Mouse (Mus musculus) limb, embryonic 15.5 days (tissue): Measurements from ENCODE around the gene Tfap4. TPM values are rescaled to one million over a fixed set of nuclear protein-coding genes. Genes with fewer than 3 reads are reported as not detected.
A peak's percentile ranks its signal among the peaks of the same experiment; 100 is the strongest.

Experiments
- ATAC-seq: fragments of 200-750 bp; cut with Nextera tagmentation; 2 replicates; pipeline ENCODE4 v1.8.0; 2017; ENCODE audit warnings: low read depth, moderate TSS enrichment; ENCODE audit not compliant: insufficient number of reproducible peaks, low FRiP score, low TSS enrichment
- H3K27ac ChIP-seq: fragments of 300-500 bp; sonication (generic); 2 replicates; pipeline ENCODE4 v1.5.1; 2015; ENCODE audit warnings: moderate library complexity, mild to moderate bottlenecking, inconsistent platforms
- H3K27me3 ChIP-seq: fragments of 300-500 bp; sonication (generic); 2 replicates; pipeline ENCODE4 v1.6.1; 2015; ENCODE audit warnings: inconsistent platforms
- H3K36me3 ChIP-seq: fragments of 300-500 bp; sonication (generic); 2 replicates; pipeline ENCODE4 v1.6.1; 2015; ENCODE audit warnings: inconsistent platforms
- H3K4me1 ChIP-seq: fragments of 300-500 bp; sonication (generic); 2 replicates; pipeline ENCODE4 v1.6.1; 2015; ENCODE audit warnings: inconsistent platforms
- H3K4me2 ChIP-seq: fragments of 300-500 bp; sonication (generic); 2 replicates; pipeline ENCODE4 v1.6.1; 2015; ENCODE audit warnings: mild to moderate bottlenecking, inconsistent platforms
- H3K4me3 ChIP-seq: fragments of 300-500 bp; sonication (generic); 2 replicates; pipeline ENCODE4 v1.5.1; 2015; ENCODE audit warnings: mild to moderate bottlenecking, inconsistent platforms
- H3K9ac ChIP-seq: fragments of 300-500 bp; sonication (generic); 2 replicates; pipeline ENCODE4 v1.6.1; 2015; ENCODE audit warnings: inconsistent platforms
- H3K9me3 ChIP-seq: fragments of 300-500 bp; sonication (generic); 2 replicates; pipeline ENCODE4 v1.6.1; 2016; ENCODE audit warnings: inconsistent platforms
- WGBS: fragments of 180-500 bp; shearing (Covaris S2); methylation state at CpG from one replicate; pipeline ENCODE4 v1.1.7; 2015; 5-methylcytosine and 5-hydroxymethylcytosine counted together
- polyA plus RNA-seq: library from polyadenylated mRNA; unstranded; fragments of >200 nt; fragmentation: Nextera tagmentation; extraction: Ambion mirVana; gene quantifications from 2 replicates; pipeline ENCODE4 v1.2.1, GENCODE M21; 2015

Gene Tfap4
- polyA plus RNA-seq, 1 experiment from 2014 or later: 20.4 TPM

GRCm38 (mm10) chr16:4522879-4523278 lies 36.8 kb downstream of the Tfap4 start:
- Histone ChIP-seq H3K9me3 (no peaks in the 10 kb centered on the region), H3K27me3 (no peaks in the 10 kb centered on the region), H3K4me3 (peak overlapping the region; percentile 4; the same call in 1 of the 2 replicates), H3K4me1 (peaks cover 8% of the 10 kb centered on the region; the same call in 1 of the 2 replicates), H3K9ac (no peak overlapping the region), H3K4me2 (no peak overlapping the region), H3K27ac (no peak overlapping the region), H3K36me3 (no peaks in the 10 kb centered on the region)
- no peak for ATAC-seq
- 39% methylated on average over 8 of the region's 8 CpGs for WGBS

- Histone ChIP-seq H3K4me2 (no peak overlapping the region), H3K4me3 (peak overlapping the region; percentile 4; the same call in 1 of the 2 replicates), H3K36me3 (no peaks in the 10 kb centered on the region), H3K27me3 (no peaks in the 10 kb centered on the region), H3K27ac (0 out of 2 replicates have a peak overlapping the region, but pooled peaks have one; percentile 33), H3K9me3 (no peaks in the 10 kb centered on the region), H3K4me1 (peaks cover 8% of the 10 kb centered on the region; the same call in 1 of the 2 replicates), H3K9ac (no peak overlapping the region)
- 54% methylated on average over 5 of the region's 5 CpGs for WGBS
- peak; percentile 80 for ATAC-seq
Measured at GRCm38 (mm10) chr16:4521735-4522530, 37.7 kb downstream of the Tfap4 start.

- no peak overlapping the region for H3K9ac ChIP-seq
- 0 out of 2 replicates have a peak overlapping the region, but pooled peaks have one; percentile 1 for H3K4me3 ChIP-seq
- no peak for ATAC-seq
- H3K27me3 ChIP-seq: no peaks in the 10 kb centered on the region
- 65% methylated on average over 4 of the region's 4 CpGs for WGBS
- H3K4me1 ChIP-seq: peaks cover 8% of the 10 kb centered on the region; the same call in 1 of the 2 replicates
- 0 out of 2 replicates have a peak overlapping the region, but pooled peaks have one; percentile 33 for H3K27ac ChIP-seq
- H3K36me3 ChIP-seq: no peaks in the 10 kb centered on the region
- H3K9me3 ChIP-seq: no peaks in the 10 kb centered on the region
- H3K4me2 ChIP-seq: no peak overlapping the region
Measured at GRCm38 (mm10) chr16:4521074-4521667, 38.5 kb downstream of the Tfap4 start.

- Histone ChIP-seq H3K4me1 (peaks cover 8% of the 10 kb centered on the region; the same call in 1 of the 2 replicates), H3K9me3 (no peaks in the 10 kb centered on the region), H3K9ac (no peak overlapping the region), H3K36me3 (no peaks in the 10 kb centered on the region), H3K4me3 (0 out of 2 replicates have a peak overlapping the region, but pooled peaks have one; percentile 1), H3K27me3 (no peaks in the 10 kb centered on the region), H3K27ac (no peak overlapping the region), H3K4me2 (no peak overlapping the region)
- no peak for ATAC-seq
- 67% methylated on average over 8 of the region's 8 CpGs for WGBS
Measured at GRCm38 (mm10) chr16:4520673-4521072, 39.0 kb downstream of the Tfap4 start.

GRCm38 (mm10) chr16:4519825-4520224 lies 39.8 kb downstream of the Tfap4 start:
- no peak for ATAC-seq
- Histone ChIP-seq H3K4me3 (no peak overlapping the region), H3K4me1 (peaks cover 8% of the 10 kb centered on the region; the same call in 1 of the 2 replicates), H3K27ac (no peak overlapping the region), H3K36me3 (no peaks in the 10 kb centered on the region), H3K4me2 (no peak overlapping the region), H3K9ac (no peak overlapping the region), H3K27me3 (no peaks in the 10 kb centered on the region), H3K9me3 (no peaks in the 10 kb centered on the region)
- 93% methylated on average over 2 of the region's 2 CpGs for WGBS

GRCm38 (mm10) chr16:4519157-4519556 lies 40.5 kb downstream of the Tfap4 start:
- Histone ChIP-seq H3K27me3 (no peaks in the 10 kb centered on the region), H3K4me1 (peaks cover 8% of the 10 kb centered on the region; the same call in 1 of the 2 replicates), H3K9ac (no peak overlapping the region), H3K27ac (no peak overlapping the region), H3K4me3 (no peak overlapping the region), H3K9me3 (no peaks in the 10 kb centered on the region), H3K4me2 (no peak overlapping the region), H3K36me3 (no peaks in the 10 kb centered on the region)
- WGBS: 75% methylated on average over 4 of the region's 4 CpGs
- ATAC-seq: no peak

GRCm38 (mm10) chr16:4517906-4518305 lies 41.7 kb downstream of the Tfap4 start:
- ATAC-seq: no peak
- Histone ChIP-seq H3K36me3 (no peaks in the 10 kb centered on the region), H3K4me1 (peaks cover 11% of the 10 kb centered on the region), H3K9ac (no peak overlapping the region), H3K9me3 (no peaks in the 10 kb centered on the region), H3K4me2 (no peak overlapping the region), H3K27me3 (no peaks in the 10 kb centered on the region), H3K27ac (no peak overlapping the region), H3K4me3 (no peak overlapping the region)
- 69% methylated on average over 2 of the region's 2 CpGs for WGBS

GRCm38 (mm10) chr16:4514383-4514782 lies 45.3 kb downstream of the Tfap4 start:
- Histone ChIP-seq H3K27me3 (no peaks in the 10 kb centered on the region), H3K4me1 (peaks cover 17% of the 10 kb centered on the region), H3K27ac (no peak overlapping the region), H3K9me3 (no peaks in the 10 kb centered on the region), H3K4me3 (no peak overlapping the region), H3K36me3 (no peaks in the 10 kb centered on the region), H3K4me2 (no peak overlapping the region), H3K9ac (no peak overlapping the region)
- WGBS: 80% methylated on average over 3 of the region's 3 CpGs
- no peak for ATAC-seq

GRCm38 (mm10) chr16:4512661-4513438 lies 46.8 kb downstream of the Tfap4 start:
- H3K9me3 ChIP-seq: no peaks in the 10 kb centered on the region
- ATAC-seq: peak; percentile 61; the same call in 1 of the 2 replicates
- H3K36me3 ChIP-seq: no peaks in the 10 kb centered on the region
- H3K9ac ChIP-seq: no peak overlapping the region
- H3K27ac ChIP-seq: peak overlapping the region; percentile 52
- WGBS: 60% methylated on average over 3 of the region's 3 CpGs
- no peaks in the 10 kb centered on the region for H3K27me3 ChIP-seq
- no peak overlapping the region for H3K4me2 ChIP-seq
- H3K4me1 ChIP-seq: peaks cover 17% of the 10 kb centered on the region
- no peak overlapping the region for H3K4me3 ChIP-seq

GRCm38 (mm10) chr16:4511371-4511770 lies 48.3 kb downstream of the Tfap4 start:
- Histone ChIP-seq H3K27me3 (no peaks in the 10 kb centered on the region), H3K4me3 (no peak overlapping the region), H3K27ac (no peak overlapping the region), H3K4me2 (no peak overlapping the region), H3K9ac (no peak overlapping the region), H3K36me3 (no peaks in the 10 kb centered on the region), H3K9me3 (no peaks in the 10 kb centered on the region), H3K4me1 (peaks cover 17% of the 10 kb centered on the region)
- 56% methylated on average over 2 of the region's 2 CpGs for WGBS
- no peak for ATAC-seq

- Histone ChIP-seq H3K9ac (no peak overlapping the region), H3K9me3 (no peaks in the 10 kb centered on the region), H3K27me3 (no peaks in the 10 kb centered on the region), H3K4me3 (no peak overlapping the region), H3K4me1 (no peaks in the 10 kb centered on the region), H3K4me2 (no peak overlapping the region), H3K36me3 (no peaks in the 10 kb centered on the region), H3K27ac (no peak overlapping the region)
- ATAC-seq: no peak
- 80% methylated on average over 3 of the region's 3 CpGs for WGBS
Measured at GRCm38 (mm10) chr16:4506181-4506580, 53.5 kb downstream of the Tfap4 start.
